Mouse (Mus musculus): ENCODE results near the gene Olfr933.

Gene Olfr933

DNA sequence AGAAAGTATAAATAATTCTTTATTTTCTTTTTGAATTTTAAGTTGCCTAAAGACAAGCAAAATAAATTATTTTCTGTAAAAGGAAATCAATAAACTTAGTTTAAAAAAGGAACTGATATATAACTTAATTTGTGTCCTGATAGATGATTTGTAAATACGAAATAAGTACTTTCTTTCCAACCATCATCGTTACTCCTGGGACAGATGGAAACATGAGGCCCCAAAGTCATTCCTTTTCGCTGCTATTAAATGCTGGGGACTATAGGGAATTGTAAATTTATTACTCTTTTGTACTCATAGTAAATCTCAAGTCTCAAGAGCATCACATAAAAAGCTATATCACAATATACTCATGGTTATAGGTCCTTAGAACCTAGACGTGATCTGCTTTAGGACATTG, at the start of gene Olfr933:
Olfr933 (plus strand) TSS at position 301 of the 400 bp plus-strand sequence.
- DNase-seq, result no peak

DNA sequence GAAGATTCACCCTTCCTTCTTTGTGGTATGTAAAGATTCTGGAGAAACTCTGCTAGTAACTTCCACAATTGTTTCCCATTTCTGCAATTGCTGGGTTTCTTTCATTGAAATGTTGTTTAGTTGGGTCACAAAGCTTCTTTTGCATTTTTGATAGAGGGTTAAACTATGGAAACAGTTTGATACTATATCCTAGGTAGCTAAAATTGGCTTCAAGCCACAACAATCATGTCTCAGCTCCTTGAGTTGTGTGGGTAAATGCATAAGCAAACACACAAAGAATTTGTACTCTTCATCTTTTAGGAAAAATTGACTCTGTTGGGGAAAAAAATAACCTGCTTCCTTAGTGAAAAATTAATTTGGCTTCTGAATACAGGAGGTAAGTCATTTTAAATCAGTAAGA, 42.6 kb upstream of the Olfr933 start, which contains the start of gene Olfr930:
Olfr930 (plus strand) TSS at position 301 of the 400 bp plus-strand sequence.
- no peak for DNase-seq

GRCm38 (mm10) chr9:38953401-38954123, 18.6 kb upstream of the Olfr933 start:
- DNase-seq, result no peak

DNA sequence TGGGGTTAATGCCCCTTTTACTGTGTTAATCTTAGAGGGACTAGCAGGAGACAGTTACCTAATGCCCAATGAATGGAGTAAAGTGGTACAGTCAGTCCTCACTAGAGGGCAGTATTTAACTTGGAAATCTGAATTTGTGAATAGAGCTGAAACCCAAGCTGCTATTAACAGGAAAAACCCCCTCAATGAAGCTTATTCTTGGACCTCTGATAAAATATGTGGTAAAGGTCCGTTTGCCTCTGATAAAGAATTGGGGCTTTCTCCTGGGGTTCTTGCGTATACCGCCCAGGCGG, 18.0 kb upstream of the Olfr933 start:
- no peak for DNase-seq

GRCm38 (mm10) chr9:38988215-38988614, 16.1 kb downstream of the Olfr933 start, which contains the start of gene Olfr934:
Gene Olfr934 (minus strand): TSS chr9:38988315.
- DNase-seq, result no peak

- DNase-seq, result no peak
Observed at GRCm38 (mm10) chr9:38999583-38999982, 27.5 kb downstream of the Olfr933 start, which contains the start of gene Olfr935. Gene Olfr935 (minus strand): TSS chr9:38999683.

GRCm38 (mm10) chr9:39023277-39023676, 51.2 kb downstream of the Olfr933 start, which contains the start of gene Olfr146:
Gene Olfr146 (minus strand): TSS chr9:39023377.
- DNase-seq, result no peak
